Mouse (Mus musculus) myocyte (in vitro differentiated cells): ENCODE measurements around the gene Olfml1. TPM values are rescaled to one million over a fixed set of nuclear protein-coding genes. Genes with fewer than 3 reads are reported as not detected.

Experiments used
- H3K27me3 ChIP-seq: one replicate; pipeline ENCODE4 v1.6.1; 2011; ENCODE audit not compliant: control insufficient read depth, insufficient read depth, insufficient read length
- H3K36me3 ChIP-seq: one replicate; pipeline ENCODE4 v1.6.1; 2011; ENCODE audit not compliant: control insufficient read depth, insufficient read depth
- H3K4me2 ChIP-seq: one replicate; pipeline ENCODE4 v1.6.1; 2011; ENCODE audit warnings: low read depth, control low read depth
- H3K4me3 ChIP-seq: one replicate; pipeline ENCODE4 v1.5.1; 2011; ENCODE audit warnings: mild to moderate bottlenecking, control low read depth, moderate library complexity
- H3K79me2 ChIP-seq: one replicate; pipeline ENCODE4 v1.6.1; 2011; ENCODE audit not compliant: control insufficient read depth, insufficient read depth
- H3ac ChIP-seq: one replicate; pipeline ENCODE4 v1.6.1; 2011; ENCODE audit not compliant: control insufficient read depth, insufficient read length
- CEBPB ChIP-seq: IDR thresholded peaks from 2 replicates; pipeline ENCODE4 v1.6.1; 2011; ENCODE audit warnings: mild to moderate bottlenecking, moderate library complexity; ENCODE audit not compliant: poor library complexity, insufficient read depth, severe bottlenecking
- E2F4 ChIP-seq: IDR thresholded peaks from one replicate; pipeline ENCODE4 v1.6.1; 2011; ENCODE audit warnings: mild to moderate bottlenecking, control low read depth, moderate library complexity; ENCODE audit not compliant: insufficient read depth
- MAX ChIP-seq: IDR thresholded peaks from one replicate; pipeline ENCODE4 v1.6.1; 2011; ENCODE audit warnings: low read depth, mild to moderate bottlenecking, control low read depth
- MYOD1 ChIP-seq, 3 experiments: IDR thresholded peaks; one replicate each; pipeline ENCODE4 v1.6.1; 2011; ENCODE audit warnings: control low read depth in 2 of 3, low read depth in 2 of 3, mild to moderate bottlenecking in 2 of 3, moderate library complexity in 1 of 3; ENCODE audit not compliant: insufficient read length in 2 of 3, control insufficient read depth in 1 of 3
- MYOG ChIP-seq, 3 experiments: IDR thresholded peaks; one replicate each; pipeline ENCODE4 v1.6.1; 2011; ENCODE audit warnings: control low read depth in 2 of 3, low read depth in 2 of 3, mild to moderate bottlenecking in 2 of 3; ENCODE audit not compliant: insufficient read length in 2 of 3, control insufficient read depth in 1 of 3, insufficient read depth in 1 of 3
- POLR2A ChIP-seq: IDR thresholded peaks from one replicate; pipeline ENCODE4 v1.6.1; 2011; ENCODE audit warnings: low read depth, mild to moderate bottlenecking, control low read depth, moderate library complexity; ENCODE audit not compliant: insufficient read length
- POLR2AphosphoS2 ChIP-seq: IDR thresholded peaks from one replicate; pipeline ENCODE4 v1.6.1; 2011; ENCODE audit warnings: low read depth, control low read depth; ENCODE audit not compliant: insufficient read length
- REST ChIP-seq: IDR thresholded peaks from one replicate; pipeline ENCODE4 v1.6.1; 2011; ENCODE audit warnings: mild to moderate bottlenecking, control low read depth, moderate library complexity; ENCODE audit not compliant: insufficient read depth, insufficient read length
- SRF ChIP-seq: IDR thresholded peaks from one replicate; pipeline ENCODE4 v1.6.1; 2011; ENCODE audit warnings: low read depth; ENCODE audit not compliant: control insufficient read depth, insufficient read length
- TCF12 ChIP-seq: IDR thresholded peaks from one replicate; pipeline ENCODE4 v1.6.1; 2011; ENCODE audit warnings: mild to moderate bottlenecking, control low read depth; ENCODE audit not compliant: poor library complexity, insufficient read depth, severe bottlenecking
- TCF3 ChIP-seq: IDR thresholded peaks from one replicate; pipeline ENCODE4 v1.6.1; 2011; ENCODE audit warnings: low read depth, control low read depth; ENCODE audit not compliant: insufficient read length
- USF1 ChIP-seq: IDR thresholded peaks from one replicate; pipeline ENCODE4 v1.6.1; 2011; ENCODE audit warnings: low read depth, mild to moderate bottlenecking, control low read depth, moderate library complexity
- polyA plus RNA-seq: library from polyadenylated mRNA; unstranded; fragments of >200 nt; fragmentation: generic; extraction: Trizol; gene quantifications from one replicate; pipeline ENCODE4 v1.2.1, GENCODE M21; 2012; ENCODE audit warnings: missing spikeins

The Olfml1 gene
- not detected for polyA plus RNA-seq

- Histone ChIP-seq H3K4me2 (no peak within 1 kb of the TSS), H3K4me3 (no peak within 1 kb of the TSS)
These were observed at the start of gene Olfml1 for GRCm38 (mm10) chr7:107567261-107567671. TSS of gene Olfml1 (plus strand) at chr7:107567446.

GRCm38 (mm10) chr7:107519256-107520025 is 47.8 kb upstream of the Olfml1 start:
- Histone ChIP-seq H3K4me2 (no peak overlapping the region), H3K79me2 (no peaks in the 10 kb centered on the region), H3ac (no peak overlapping the region), H3K27me3 (no peaks in the 10 kb centered on the region), H3K4me3 (no peak overlapping the region), H3K36me3 (no peaks in the 10 kb centered on the region)
- TF ChIP-seq MYOG (IDR thresholded peaks at IDR 0.05; ENCODE audit: control insufficient read depth in 1 of 3, insufficient read depth in 1 of 3, insufficient read length in 2 of 3, low read depth in 2 of 3) (no peak), MAX (no peak), CEBPB (no peak), TCF3 (no peak), USF1 (no peak), REST (no peak), POLR2AphosphoS2 (no peak), E2F4 (no peak), MYOD1 (IDR thresholded peaks at IDR 0.05; ENCODE audit: control insufficient read depth in 1 of 3, insufficient read length in 2 of 3, low read depth in 2 of 3) (no peak), SRF (no peak), TCF12 (no peak), POLR2A (no peak)

More at GRCm38 (mm10) chr7:107567261-107567671, at the start of gene Olfml1:
- Histone ChIP-seq H3K27me3 (no peaks in the 10 kb centered on the region), H3K36me3 (no peaks in the 10 kb centered on the region), H3ac (no peak within 1 kb of the TSS), H3K79me2 (no peaks in the 10 kb centered on the region)
- TF ChIP-seq MYOG (IDR thresholded peaks at IDR 0.05; ENCODE audit: control insufficient read depth in 1 of 3, insufficient read depth in 1 of 3, insufficient read length in 2 of 3, low read depth in 2 of 3) (no peak), USF1 (no peak), POLR2AphosphoS2 (no peak), MAX (no peak), TCF12 (no peak), MYOD1 (IDR thresholded peaks at IDR 0.05; ENCODE audit: control insufficient read depth in 1 of 3, insufficient read length in 2 of 3, low read depth in 2 of 3) (no peak), E2F4 (no peak)

DNA sequence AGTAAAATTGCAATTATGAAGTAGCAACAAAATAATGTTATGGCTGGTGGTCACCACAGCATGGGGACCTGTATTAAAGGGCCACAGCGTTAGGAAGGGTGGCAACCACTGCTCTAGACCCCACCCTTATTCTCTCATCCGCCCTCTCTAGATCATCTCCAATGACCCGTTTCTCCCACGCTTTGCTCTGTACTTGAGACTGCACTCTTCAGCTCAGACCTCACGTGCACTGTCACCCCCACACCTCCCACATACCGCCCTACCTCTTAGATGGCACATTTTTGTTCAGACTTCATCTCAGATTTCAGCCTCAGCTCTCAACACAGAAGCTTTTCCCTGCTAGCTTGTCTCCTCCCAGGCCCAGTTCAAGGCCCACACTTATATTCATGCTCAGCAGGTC is 45.8 kb upstream of the Olfml1 start:
- TF ChIP-seq E2F4 (no peak), MYOD1 (IDR thresholded peaks at IDR 0.05; ENCODE audit: control insufficient read depth in 1 of 3, insufficient read length in 2 of 3, low read depth in 2 of 3) (no peak), TCF3 (no peak), REST (no peak), MAX (no peak), TCF12 (no peak), MYOG (IDR thresholded peaks at IDR 0.05; ENCODE audit: control insufficient read depth in 1 of 3, insufficient read depth in 1 of 3, insufficient read length in 2 of 3, low read depth in 2 of 3) (no peak), USF1 (no peak), POLR2AphosphoS2 (no peak), POLR2A (no peak), CEBPB (no peak), SRF (no peak)
- Histone ChIP-seq H3K79me2 (no peaks in the 10 kb centered on the region), H3K4me2 (no peak overlapping the region), H3K4me3 (no peak overlapping the region), H3ac (no peak overlapping the region), H3K27me3 (no peaks in the 10 kb centered on the region), H3K36me3 (no peaks in the 10 kb centered on the region)

- Histone ChIP-seq H3K36me3 (no peaks in the 10 kb centered on the region), H3K79me2 (no peaks in the 10 kb centered on the region), H3K4me2 (no peak overlapping the region), H3ac (no peak overlapping the region), H3K4me3 (no peak overlapping the region), H3K27me3 (no peaks in the 10 kb centered on the region)
- no peak for TF ChIP-seq CEBPB
- TF ChIP-seq USF1 = no peak
These were observed 40.9 kb upstream of the Olfml1 start for GRCm38 (mm10) chr7:107526299-107526698.

DNA sequence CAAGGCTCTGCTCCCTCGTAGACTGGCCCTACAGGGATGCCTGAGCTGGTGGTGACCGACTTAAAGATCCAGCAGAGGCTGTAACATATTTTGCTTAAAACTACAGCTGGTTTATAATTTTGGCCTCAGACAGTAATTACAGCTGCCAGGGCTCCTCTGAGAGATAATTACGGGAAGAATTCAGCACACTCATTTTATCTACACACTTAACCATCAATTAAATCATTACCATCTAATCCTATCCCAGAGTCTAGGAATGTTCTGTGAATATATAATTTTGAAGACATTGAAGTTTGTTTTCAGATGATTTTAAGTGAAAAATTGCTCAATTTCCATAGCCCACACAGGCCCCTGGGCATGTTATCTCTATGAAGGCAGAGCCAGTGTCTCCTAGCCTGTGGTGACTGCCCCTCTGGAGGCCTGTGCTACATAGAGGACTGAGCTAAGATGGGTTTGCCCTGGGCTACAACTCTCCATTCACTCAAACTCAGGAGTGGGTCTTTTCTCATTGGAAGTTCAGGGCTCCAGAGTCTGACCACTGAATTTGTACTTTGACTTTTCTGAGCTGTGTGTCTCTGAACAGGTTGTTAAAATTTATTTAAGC is 39.0 kb upstream of the Olfml1 start:
- H3K79me2 ChIP-seq = no peaks in the 10 kb centered on the region
- H3K36me3 ChIP-seq = no peaks in the 10 kb centered on the region
- no peak overlapping the region for H3K4me2 ChIP-seq
- H3K27me3 ChIP-seq = no peaks in the 10 kb centered on the region
- TF ChIP-seq USF1 (no peak), E2F4 (no peak), POLR2AphosphoS2 (no peak), TCF12 (no peak), SRF (no peak), MYOD1 (IDR thresholded peaks at IDR 0.05; ENCODE audit: control insufficient read depth in 1 of 3, insufficient read length in 2 of 3, low read depth in 2 of 3) (no peak), MYOG (IDR thresholded peaks at IDR 0.05; ENCODE audit: control insufficient read depth in 1 of 3, insufficient read depth in 1 of 3, insufficient read length in 2 of 3, low read depth in 2 of 3) (no peak), CEBPB (no peak), REST (no peak), TCF3 (no peak), MAX (no peak), POLR2A (no peak)
- no peak overlapping the region for H3ac ChIP-seq
- H3K4me3 ChIP-seq = no peak overlapping the region
